In genomic region chr14:56364711-56365237, GRCm38 (mm10) we compare ENCODE assay signal across 8 mouse cellular contexts. TPM values are rescaled to one million over a fixed set of nuclear protein-coding genes. Genes with fewer than 3 reads are reported as not detected.
DNase-seq lines count a peak whose midpoint lies in the region; ATAC-seq and TF ChIP-seq lines count a peak whose summit lies in the region.

Gene Atp12a, plus strand, starts transcription at chr14:56365068.

- H3K27ac ChIP-seq in kidney, embryonic 14.5 days (ENCODE audit: low read depth, low read length), result no peak within 1 kb of the TSS
- no peak within 1 kb of the TSS for H3K27ac ChIP-seq in embryonic facial prominence, embryonic 12.5 days
- no peak within 1 kb of the TSS for H3K27ac ChIP-seq in intestine, postnatal 0 days (ENCODE audit: low read depth, low read length)
- no peak within 1 kb of the TSS for H3K27ac ChIP-seq in midbrain, postnatal 0 days (ENCODE audit: low read depth, low read length)

- peak within 1 kb of the TSS; percentile 46 for H3K4me3 ChIP-seq in kidney, embryonic 14.5 days (ENCODE audit: low read length)
- peak within 1 kb of the TSS; percentile 42 for H3K4me3 ChIP-seq in embryonic facial prominence, embryonic 12.5 days
- H3K4me3 ChIP-seq in intestine, postnatal 0 days (ENCODE audit: low read depth, low read length), result peak within 1 kb of the TSS; percentile 46
- H3K4me3 ChIP-seq in midbrain, postnatal 0 days (ENCODE audit: low read depth, low read length), result peak within 1 kb of the TSS; percentile 57

- TF ChIP-seq CTCF in intestine, postnatal 0 days (IDR thresholded peaks at IDR 0.05; ENCODE audit: low read depth), result no peak
- TF ChIP-seq CTCF in midbrain, postnatal 0 days (IDR thresholded peaks at IDR 0.05), result no peak

- peak within 1 kb of the TSS; percentile 81 for H3K4me2 ChIP-seq in kidney, embryonic 14.5 days (replicated peaks; ENCODE audit: low read depth, low read length)
- H3K4me2 ChIP-seq in embryonic facial prominence, embryonic 12.5 days (replicated peaks), result peak within 1 kb of the TSS; percentile 76
- H3K4me2 ChIP-seq in intestine, postnatal 0 days (replicated peaks; ENCODE audit: low read depth), result peak within 1 kb of the TSS; percentile 74
- H3K4me2 ChIP-seq in midbrain, postnatal 0 days (ENCODE audit: low read depth, low read length, poor library complexity, severe bottlenecking), result peak within 1 kb of the TSS; percentile 97

- peak; percentile 69 for ATAC-seq in kidney, embryonic 14.5 days (ENCODE audit: low FRiP score, low TSS enrichment)
- no peak for ATAC-seq in embryonic facial prominence, embryonic 12.5 days (ENCODE audit: insufficient number of reproducible peaks, insufficient read depth, low FRiP score, low TSS enrichment)
- ATAC-seq in intestine, postnatal 0 days, result no peak
- peak; percentile 38; the same call in 1 of the 2 replicates for ATAC-seq in midbrain, postnatal 0 days (ENCODE audit: low FRiP score)

- H3K36me3 ChIP-seq in kidney, embryonic 14.5 days (ENCODE audit: control insufficient read depth, insufficient read depth, low read length), result no peaks in the 10 kb centered on the region
- H3K36me3 ChIP-seq in embryonic facial prominence, embryonic 12.5 days, result no peaks in the 10 kb centered on the region
- H3K36me3 ChIP-seq in intestine, postnatal 0 days (ENCODE audit: control insufficient read depth, insufficient read depth), result no peaks in the 10 kb centered on the region
- no peaks in the 10 kb centered on the region for H3K36me3 ChIP-seq in midbrain, postnatal 0 days (ENCODE audit: insufficient read depth, low read length)

- no peak for DNase-seq in kidney, adult 11 months
- DNase-seq in midbrain, postnatal 0 days (ENCODE audit: low spot score), result no peak
- no peak for DNase-seq in urinary bladder, adult 2 months (ENCODE audit: low spot score)
- no peak for DNase-seq in cerebellum, postnatal 25 days
- DNase-seq in frontal cortex, postnatal 14 days (ENCODE audit: low spot score in 2 of 2), result no peak

- no peaks in the 10 kb centered on the region for H3K9me3 ChIP-seq in kidney, embryonic 14.5 days (ENCODE audit: control insufficient read depth, low read length)
- no peaks in the 10 kb centered on the region for H3K9me3 ChIP-seq in embryonic facial prominence, embryonic 12.5 days
- H3K9me3 ChIP-seq in intestine, postnatal 0 days (ENCODE audit: control insufficient read depth), result no peaks in the 10 kb centered on the region
- H3K9me3 ChIP-seq in midbrain, postnatal 0 days (ENCODE audit: low read length), result no peaks in the 10 kb centered on the region

- no peak within 1 kb of the TSS for H3K9ac ChIP-seq in kidney, embryonic 14.5 days (ENCODE audit: low read depth, low read length)
- H3K9ac ChIP-seq in embryonic facial prominence, embryonic 12.5 days, result peak within 1 kb of the TSS; percentile 29; the same call in 1 of the 2 replicates
- peak within 1 kb of the TSS; percentile 31; the same call in 1 of the 2 replicates for H3K9ac ChIP-seq in intestine, postnatal 0 days (ENCODE audit: low read depth, low read length)
- peak within 1 kb of the TSS; percentile 62 for H3K9ac ChIP-seq in midbrain, postnatal 0 days (replicated peaks; ENCODE audit: low read length, poor library complexity, severe bottlenecking)

- under 1% methylated on average over 48 of the region's 48 CpGs for WGBS in kidney, embryonic 14.5 days
- 2% methylated on average over 48 of the region's 48 CpGs for WGBS in embryonic facial prominence, embryonic 12.5 days
- WGBS in intestine, postnatal 0 days, result under 1% methylated on average over 48 of the region's 48 CpGs
- WGBS in midbrain, postnatal 0 days, result 1% methylated on average over 48 of the region's 48 CpGs

- peaks cover 50% of the 10 kb centered on the region for H3K27me3 ChIP-seq in kidney, embryonic 14.5 days (ENCODE audit: control insufficient read depth, insufficient read depth, low read length)
- peaks cover 52% of the 10 kb centered on the region for H3K27me3 ChIP-seq in embryonic facial prominence, embryonic 12.5 days
- H3K27me3 ChIP-seq in intestine, postnatal 0 days (replicated peaks; ENCODE audit: control insufficient read depth, insufficient read depth, low read length), result peaks cover 38% of the 10 kb centered on the region
- peaks cover 37% of the 10 kb centered on the region for H3K27me3 ChIP-seq in midbrain, postnatal 0 days (ENCODE audit: insufficient read depth, low read length)

- H3K4me1 ChIP-seq in kidney, embryonic 14.5 days (ENCODE audit: control insufficient read depth, insufficient read depth, low read length), result 0 out of 2 replicates have a peak, but pooled peaks cover 9% of the 10 kb centered on the region
- H3K4me1 ChIP-seq in embryonic facial prominence, embryonic 12.5 days, result peaks cover 10% of the 10 kb centered on the region; the same call in 1 of the 2 replicates
- H3K4me1 ChIP-seq in intestine, postnatal 0 days (replicated peaks; ENCODE audit: control insufficient read depth, insufficient read depth, low read length), result no peaks in the 10 kb centered on the region; the same call in 1 of the 2 replicates
- no peaks in the 10 kb centered on the region for H3K4me1 ChIP-seq in midbrain, postnatal 0 days (ENCODE audit: insufficient read depth, low read length)

RNA-seq across cellular contexts. Expression of gene Atp12a, which starts in this region (rescaled TPM):
- polyA plus RNA-seq in kidney, embryonic 14.5 days (2014; fragmentation: Nextera tagmentation; extraction: Ambion mirVana), result 0.20 and 0.46 TPM in 2 replicates
- polyA plus RNA-seq in embryonic facial prominence, embryonic 12.5 days (2016; fragmentation: Nextera tagmentation; extraction: Ambion mirVana), result 0.15 TPM in 1 of 2 replicates, not detected in the other
- polyA plus RNA-seq in intestine, postnatal 0 days (2015; fragmentation: Nextera tagmentation; extraction: Ambion mirVana), result 0.09 and 0.37 TPM in 2 replicates
- 0.22 and 0.47 TPM in 2 replicates for total RNA-seq in midbrain, postnatal 0 days (2014; rRNA removed)
- 0.15 and 0.38 TPM in 2 replicates for polyA plus RNA-seq in midbrain, postnatal 0 days (2015; fragmentation: Nextera tagmentation; extraction: Ambion mirVana)
- 0.04 and 0.25 TPM in 2 replicates for polyA plus RNA-seq in urinary bladder, adult 2 months (2012; rRNA removed)

Comparison
In these comparisons a context has a peak if more than half of its experiments do, and no peak if none do; other contexts are left out.
1. Peak in ATAC-seq, H3K4me3 ChIP-seq and H3K4me2 ChIP-seq in kidney, embryonic 14.5 days; RNA of the gene not detected or under 1 TPM.
2. Peak in ATAC-seq, H3K4me3 ChIP-seq, H3K9ac ChIP-seq and H3K4me2 ChIP-seq in midbrain, postnatal 0 days; RNA of the gene not detected or under 1 TPM.